In the genomic region with DNA sequence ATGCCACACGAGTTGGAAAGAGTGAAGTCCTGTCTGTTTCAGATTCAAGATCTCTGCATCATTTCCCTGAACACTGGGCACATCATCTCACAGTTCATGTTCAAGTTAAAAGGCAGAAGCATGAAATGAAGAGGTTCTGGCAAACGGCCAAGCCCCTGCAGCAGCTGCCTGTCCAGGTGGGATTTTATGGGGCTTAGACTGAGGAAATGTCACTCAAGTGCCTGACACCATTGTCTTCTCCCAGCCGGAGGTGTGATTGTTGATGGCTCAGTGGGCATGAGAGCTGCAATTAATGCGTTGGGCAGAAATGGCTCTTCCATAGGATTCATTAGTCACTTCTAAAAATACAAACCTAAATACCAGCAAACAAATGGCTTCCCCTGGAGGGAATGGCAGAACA, we compare ENCODE assay signal across 16 mouse cellular contexts.
A peak's percentile ranks its signal among the peaks of the same experiment; 100 is the strongest.
DNase-seq lines count a peak whose midpoint lies in the region; ATAC-seq lines count a peak whose summit lies in the region.
"Had no signal": no experiment of that assay in that cellular context is flagged by ENCODE, and none has a peak within 500 bp of the region (broad histone marks: within the 10 kb centered on the region; RNA-seq: fewer than 3 reads in every experiment).

No protein-coding gene starts in this region.

- no peaks in the 10 kb centered on the region for H3K9me3 ChIP-seq in neural tube, embryonic 11.5 days (ENCODE audit: control insufficient read depth, low read length)
- H3K9me3 ChIP-seq in hindbrain, embryonic 12.5 days (replicated peaks) = no peaks in the 10 kb centered on the region
- H3K9me3 ChIP-seq in neural tube, embryonic 14.5 days (ENCODE audit: control insufficient read depth, low read length) = no peaks in the 10 kb centered on the region
- H3K9me3 ChIP-seq in liver, embryonic 12.5 days (replicated peaks) = 0 out of 2 replicates have a peak, but pooled peaks cover 3% of the 10 kb centered on the region

- ATAC-seq in neural tube, embryonic 11.5 days (ENCODE audit: insufficient read depth, low FRiP score, low TSS enrichment) = no peak
- peak; percentile 61; the same call in 1 of the 2 replicates for ATAC-seq in hindbrain, embryonic 12.5 days (ENCODE audit: low FRiP score)
- peak; percentile 79 for ATAC-seq in neural tube, embryonic 14.5 days (ENCODE audit: low read depth)
- no peak for ATAC-seq in liver, embryonic 12.5 days
- no peak for ATAC-seq in granulocyte monocyte progenitor cell, adult 5-6 weeks (replicated peaks; ENCODE audit: poor library complexity, severe bottlenecking)

- H3K27ac ChIP-seq in neural tube, embryonic 11.5 days (ENCODE audit: low read depth, low read length) = no peak overlapping the region
- no peak overlapping the region for H3K27ac ChIP-seq in hindbrain, embryonic 12.5 days
- H3K27ac ChIP-seq in neural tube, embryonic 14.5 days (ENCODE audit: low read depth, low read length) = no peak overlapping the region
- H3K27ac ChIP-seq in liver, embryonic 12.5 days = no peak overlapping the region
- H3K27ac ChIP-seq: left cerebral cortex, adult 2 months; liver, embryonic 14.5 days had no signal

- no peak overlapping the region for H3K4me2 ChIP-seq in neural tube, embryonic 11.5 days (ENCODE audit: low read depth)
- no peak overlapping the region for H3K4me2 ChIP-seq in hindbrain, embryonic 12.5 days (replicated peaks)
- H3K4me2 ChIP-seq in neural tube, embryonic 14.5 days (ENCODE audit: low read depth, low read length) = no peak overlapping the region
- H3K4me2 ChIP-seq in liver, embryonic 12.5 days = no peak overlapping the region

- no peak overlapping the region for H3K9ac ChIP-seq in neural tube, embryonic 11.5 days (ENCODE audit: low read length)
- no peak overlapping the region for H3K9ac ChIP-seq in hindbrain, embryonic 12.5 days
- no peak overlapping the region for H3K9ac ChIP-seq in neural tube, embryonic 14.5 days (replicated peaks; ENCODE audit: low read depth, low read length)
- no peak overlapping the region for H3K9ac ChIP-seq in liver, embryonic 12.5 days
- H3K9ac ChIP-seq: liver, embryonic 14.5 days had no signal

- no peaks in the 10 kb centered on the region for H3K4me1 ChIP-seq in neural tube, embryonic 11.5 days (ENCODE audit: control insufficient read depth, insufficient read depth, low read length)
- H3K4me1 ChIP-seq in hindbrain, embryonic 12.5 days = no peaks in the 10 kb centered on the region
- no peaks in the 10 kb centered on the region for H3K4me1 ChIP-seq in neural tube, embryonic 14.5 days (ENCODE audit: control insufficient read depth, insufficient read depth, low read length)
- H3K4me1 ChIP-seq in liver, embryonic 12.5 days = no peaks in the 10 kb centered on the region

- DNase-seq in heart, adult 11 months = peak; percentile 76
- DNase-seq in heart, postnatal 4 days = no peak
- peak; percentile 38 for DNase-seq in neural tube, embryonic 11.5 days (ENCODE audit: low spot score)
- no peak for DNase-seq in neural tube, embryonic 10.5 days (ENCODE audit: extremely low spot score, low spot score)
- DNase-seq: B cell, adult 2 months; heart, adult 18-20 months; heart, postnatal 36 days; kidney, postnatal 36 days; lung, postnatal 4 days; thymus, postnatal 4 days had no signal

- H3K4me3 ChIP-seq in neural tube, embryonic 11.5 days (ENCODE audit: low read depth, low read length) = no peak overlapping the region
- H3K4me3 ChIP-seq in hindbrain, embryonic 12.5 days = no peak overlapping the region
- no peak overlapping the region for H3K4me3 ChIP-seq in neural tube, embryonic 14.5 days (ENCODE audit: low read depth, low read length)
- H3K4me3 ChIP-seq in liver, embryonic 12.5 days = no peak overlapping the region
- H3K4me3 ChIP-seq: left cerebral cortex, adult 2 months had no signal

- no peaks in the 10 kb centered on the region for H3K27me3 ChIP-seq in neural tube, embryonic 11.5 days (ENCODE audit: control insufficient read depth, insufficient read depth, low read length)
- no peaks in the 10 kb centered on the region for H3K27me3 ChIP-seq in hindbrain, embryonic 12.5 days
- H3K27me3 ChIP-seq in neural tube, embryonic 14.5 days (ENCODE audit: control insufficient read depth, insufficient read depth, low read length) = no peaks in the 10 kb centered on the region
- H3K27me3 ChIP-seq in liver, embryonic 12.5 days (replicated peaks) = no peaks in the 10 kb centered on the region

- 38% methylated on average over 4 of the region's 4 CpGs for WGBS in neural tube, embryonic 11.5 days
- 41% methylated on average over 4 of the region's 4 CpGs for WGBS in hindbrain, embryonic 12.5 days
- 14% methylated on average over 4 of the region's 4 CpGs for WGBS in neural tube, embryonic 14.5 days
- 49% methylated on average over 4 of the region's 4 CpGs for WGBS in liver, embryonic 12.5 days (ENCODE audit: insufficient replicate concordance)

- no peaks in the 10 kb centered on the region for H3K36me3 ChIP-seq in neural tube, embryonic 11.5 days (ENCODE audit: control insufficient read depth, insufficient read depth, low read length)
- no peaks in the 10 kb centered on the region for H3K36me3 ChIP-seq in hindbrain, embryonic 12.5 days
- no peaks in the 10 kb centered on the region for H3K36me3 ChIP-seq in neural tube, embryonic 14.5 days (ENCODE audit: control insufficient read depth, insufficient read depth, low read length)
- no peaks in the 10 kb centered on the region for H3K36me3 ChIP-seq in liver, embryonic 12.5 days

Comparison
In these comparisons a context has a peak if more than half of its experiments do, and no peak if none do; other contexts are left out.
1. DNase-seq: peak in heart, adult 11 months (single experiment) and neural tube, embryonic 11.5 days (single experiment); none in heart, postnatal 4 days (single experiment) and neural tube, embryonic 10.5 days (single experiment).
2. ATAC-seq: peak in hindbrain, embryonic 12.5 days (single experiment) and neural tube, embryonic 14.5 days (single experiment); none in neural tube, embryonic 11.5 days (single experiment), liver, embryonic 12.5 days (single experiment) and granulocyte monocyte progenitor cell, adult 5-6 weeks (single experiment).